Mouse (Mus musculus) C2C12 (cell line): ENCODE results near the gene Ccdc173.

Experiments used
- CEBPB ChIP-seq: IDR thresholded peaks from one replicate; pipeline ENCODE4 v1.6.1; 2011; ENCODE audit warnings: low read depth, mild to moderate bottlenecking, control low read depth, moderate library complexity
- CTCF ChIP-seq: IDR thresholded peaks from one replicate; pipeline ENCODE4 v1.5.1; 2011; ENCODE audit not compliant: control insufficient read depth, insufficient read depth, insufficient read length
- FOSL1 ChIP-seq: IDR thresholded peaks from one replicate; pipeline ENCODE4 v1.8.0; 2011; ENCODE audit warnings: mild to moderate bottlenecking, low read length; ENCODE audit not compliant: poor library complexity, insufficient read depth, severe bottlenecking
- MAX ChIP-seq: IDR thresholded peaks from one replicate; pipeline ENCODE4 v1.6.1; 2011; ENCODE audit warnings: mild to moderate bottlenecking, control low read depth
- MYOD1 ChIP-seq: IDR thresholded peaks from one replicate; pipeline ENCODE4 v1.6.1; 2011; ENCODE audit warnings: low read depth; ENCODE audit not compliant: control insufficient read depth, insufficient read length
- MYOG ChIP-seq: IDR thresholded peaks from one replicate; pipeline ENCODE4 v1.6.1; 2011; ENCODE audit not compliant: control insufficient read depth, insufficient read length; ENCODE audit errors: extremely low read depth
- USF1 ChIP-seq: IDR thresholded peaks from one replicate; pipeline ENCODE4 v1.6.1; 2011; ENCODE audit warnings: low read depth, mild to moderate bottlenecking, control low read depth, moderate library complexity

GRCm38 (mm10) chr2:69816575-69816974 is 27.2 kb upstream of the Ccdc173 start:
- TF ChIP-seq FOSL1 (no peak), CTCF (no peak), MYOD1 (no peak), USF1 (no peak), CEBPB (no peak), MAX (no peak), MYOG (no peak)
